Mouse (Mus musculus) heart, postnatal 14 days (tissue): ENCODE results near the gene Rps10. TPM values are rescaled to one million over a fixed set of nuclear protein-coding genes. Genes with fewer than 3 reads are reported as not detected.

ENCODE experiments used
- DNase-seq, 2 experiments: peaks; one replicate each; pipeline ENCODE4 v3.0.0; 2021 to 2022
- intact Hi-C: fragments of 180-260 bp; cut with DNase I; formaldehyde crosslinking; loops from one replicate; pipeline ENCODE4 v1.15.1; 2025
- total RNA-seq, 2 experiments: library from RNA; stranded (reverse); gene quantifications; 2 replicates each; pipeline ENCODE4 v1.2.3; 2021

The Rps10 gene
- total RNA-seq, 2 experiments from 2014 or later, result 542 to 580 TPM

- intact Hi-C loops, result loop anchor here (5.0 kb wide), 1 partner anchor 36 kb away; the partner anchor contains the start of gene Nudt3
- DNase-seq, result no peak
Measured at GRCm38 (mm10) chr17:27586661-27587060, 49.8 kb downstream of the Rps10 start.

GRCm38 (mm10) chr17:27583185-27583894 lies 53.1 kb downstream of the Rps10 start:
- DNase-seq, result no peak
- intact Hi-C loops, result no loop called here

Other genes starting within 250 kb of the Rps10 start
- gene Grm4, start 115.3 kb downstream of the Rps10 start, total RNA-seq, result under 1 TPM; 0.15 to 0.19 TPM
- 10 to 100 TPM; 37.1 to 38.2 TPM for gene Hmga1, start 80.2 kb downstream of the Rps10 start, total RNA-seq
- 10 to 100 TPM in 1 of 2 experiments, 1 to 10 TPM in 1; 10.0 to 10.4 TPM for gene AI413582, start 70.9 kb downstream of the Rps10 start, total RNA-seq
- 100 to 1,000 TPM; 320 to 341 TPM for gene Nudt3, start 13.2 kb downstream of the Rps10 start, total RNA-seq
- gene RPS10-NUDT3, start 1.4 kb downstream of the Rps10 start, total RNA-seq, result not detected
- gene Pacsin1, start 18.8 kb upstream of the Rps10 start, total RNA-seq, result under 1 TPM; 0.27 to 0.48 TPM
- not detected for gene Spdef, start 92.3 kb upstream of the Rps10 start, total RNA-seq
- gene D17Wsu92e, start 184.0 kb upstream of the Rps10 start, total RNA-seq, result 100 to 1,000 TPM; 114 to 117 TPM
- gene Snrpc, start 201.5 kb upstream of the Rps10 start, total RNA-seq, result 10 to 100 TPM; 61.8 to 70.0 TPM
- gene Uhrf1bp1, start 219.8 kb upstream of the Rps10 start, total RNA-seq, result 10 to 100 TPM; 14.3 to 18.7 TPM